In genomic region chr12:95202486-95202885, GRCm38 (mm10) we compare ENCODE assay signal across 13 mouse cellular contexts.
DNase-seq lines count a peak whose midpoint lies in the region.
"Had no signal": no experiment of that assay in that cellular context is flagged by ENCODE, and none has a peak within 500 bp of the region (broad histone marks: within the 10 kb centered on the region; RNA-seq: fewer than 3 reads in every experiment).

No protein-coding gene starts in this region.

- peak; percentile 5 for DNase-seq in adrenal gland, postnatal 14 days
- DNase-seq in adrenal gland, adult 18-20 months (ENCODE audit: low spot score in 2 of 2), result no peak
- peak; percentile 30 to 49 for DNase-seq in cerebellum, postnatal 14 days
- no peak for DNase-seq in cerebellum, adult 8-10 months
- peak; percentile 20 for DNase-seq in left cerebral cortex, postnatal 4 days
- no peak for DNase-seq in left cerebral cortex, adult 9 months (ENCODE audit: low spot score in 2 of 2)
- DNase-seq: adrenal gland, adult 2 months; adrenal gland, postnatal 10 days; B cell, adult 2 months; cerebellum, adult 11 months; cerebellum, adult 18-20 months; cerebellum, adult 9-11 months; embryo, embryonic 11 days had no signal

- intact Hi-C loops in left cerebral cortex, postnatal 4 days (cut with DNase I), result no loop called here

Comparison
In these comparisons a context has a peak if more than half of its experiments do, and no peak if none do; other contexts are left out.
1. DNase-seq: peak in adrenal gland, postnatal 14 days (single experiment), cerebellum, postnatal 14 days (2 of 2) and left cerebral cortex, postnatal 4 days (single experiment); none in adrenal gland, adult 18-20 months (0 of 2), cerebellum, adult 8-10 months (single experiment) and left cerebral cortex, adult 9 months (0 of 2).